In the genomic region with DNA sequence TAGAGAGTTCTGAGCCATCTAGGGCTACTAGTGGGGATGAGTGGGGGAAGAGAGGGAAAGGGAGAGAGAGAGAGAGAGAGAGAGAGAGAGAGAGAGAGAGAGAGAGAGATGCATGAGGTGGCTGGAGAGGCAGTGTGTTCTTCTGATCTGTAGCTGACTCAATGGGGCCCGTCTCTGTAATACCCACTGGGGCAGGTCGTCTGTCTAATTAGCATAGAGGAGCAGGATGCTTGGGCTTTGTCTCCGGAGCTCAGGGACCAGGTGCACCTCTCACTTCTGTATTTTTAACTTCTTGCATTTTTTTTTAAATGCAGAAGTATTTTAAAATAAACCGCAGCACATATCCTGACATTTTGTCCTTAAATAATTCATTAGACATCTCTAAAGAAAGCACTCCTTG, we compare ENCODE assay signal across 27 mouse cellular contexts. TPM values are rescaled to one million over a fixed set of nuclear protein-coding genes. Genes with fewer than 3 reads are reported as not detected.
A peak's percentile ranks its signal among the peaks of the same experiment; 100 is the strongest.
DNase-seq lines count a peak whose midpoint lies in the region; ATAC-seq and TF ChIP-seq lines count a peak whose summit lies in the region.
"Had no signal": no experiment of that assay in that cellular context is flagged by ENCODE, and none has a peak within 500 bp of the region (broad histone marks: within the 10 kb centered on the region; RNA-seq: fewer than 3 reads in every experiment).

No protein-coding gene starts in this region.

- intact Hi-C loops in gastrocnemius, adult 2 months (cut with DNase I) = no loop called here

- ATAC-seq in megakaryocyte progenitor cell, adult 5-6 weeks (replicated peaks; ENCODE audit: poor library complexity) = 0 out of 2 replicates have a peak, but pooled peaks have one; percentile 24
- ATAC-seq: activated CD4-positive, CD25-positive, alpha-beta regulatory T cell, adult 4 months; forebrain, embryonic 15.5 days; intestine, embryonic 15.5 days; Patski had no signal

- no peak overlapping the region for H3K4me3 ChIP-seq in bone marrow, adult 2 months (replicated peaks; ENCODE audit: control insufficient read depth, low read depth, low read length)
- no peak overlapping the region for H3K4me3 ChIP-seq in gastrocnemius, adult 2 months
- H3K4me3 ChIP-seq: embryonic facial prominence, embryonic 15.5 days; erythroblast, embryonic 14.5 days; forebrain, embryonic 10.5 days; forebrain, embryonic 15.5 days; heart, embryonic 10.5 days; intestine, embryonic 15.5 days had no signal

- peak overlapping the region; percentile 53 for H3K27ac ChIP-seq in bone marrow, adult 2 months (ENCODE audit: control insufficient read depth, insufficient read depth, low read depth, low read length, poor library complexity)
- no peak overlapping the region for H3K27ac ChIP-seq in gastrocnemius, adult 2 months
- H3K27ac ChIP-seq: embryonic facial prominence, embryonic 15.5 days; forebrain, embryonic 10.5 days; forebrain, embryonic 15.5 days; heart, embryonic 10.5 days; hindbrain, embryonic 14.5 days; intestine, embryonic 15.5 days had no signal

- no peak for TF ChIP-seq CTCF in bone marrow, adult 2 months (IDR thresholded peaks at IDR 0.05; ENCODE audit: control insufficient read depth, insufficient read depth, low read length)
- no peak for TF ChIP-seq CTCF in gastrocnemius, adult 2 months (IDR thresholded peaks at IDR 0.05)

- peak; percentile 75 to 78 for DNase-seq in spleen, postnatal 36 days (ENCODE audit: low spot score in 2 of 2)
- DNase-seq in spleen, postnatal 14 days (ENCODE audit: low spot score in 2 of 2) = no peak
- DNase-seq in gastrocnemius, adult 2 months = no peak
- DNase-seq in right cerebral cortex, postnatal 4 days = no peak
- no peak for DNase-seq in layer of hippocampus, adult 8-10 months (ENCODE audit: low spot score in 2 of 2)
- DNase-seq: adrenal gland, adult 2 months; adrenal gland, postnatal 25 days; cerebellum, adult 2 months; embryo, embryonic 11 days; gastrocnemius, postnatal 14 days; heart, postnatal 10 days; heart, postnatal 4 days had no signal

- WGBS in bone marrow, adult 2 months = 5% methylated on average over 4 of the region's 4 CpGs

- no peak for TF ChIP-seq POLR2A in bone marrow, adult 2 months (IDR thresholded peaks at IDR 0.05; ENCODE audit: borderline replicate concordance, control insufficient read depth, low read depth, low read length)

- H3K4me1 ChIP-seq in bone marrow, adult 2 months (ENCODE audit: control insufficient read depth, insufficient read depth, low read length) = peaks cover 2% of the 10 kb centered on the region
- H3K4me1 ChIP-seq: embryonic facial prominence, embryonic 15.5 days; forebrain, embryonic 15.5 days; intestine, embryonic 15.5 days had no signal

RNA-seq across cellular contexts. Expression of a gene that starts 18.2 kb away (rescaled TPM):
- polyA plus RNA-seq in bone marrow, adult 2 months (2011; ENCODE audit: insufficient read depth, insufficient read length, low replicate concordance, missing spikeins) = not detected in 2 replicates
- total RNA-seq in megakaryocyte progenitor cell, adult 5-6 weeks (2015) = not detected in 2 replicates
- not detected in 2 replicates for total RNA-seq in megakaryocyte progenitor cell, adult 5-6 weeks (2017)
- not detected for total RNA-seq in gastrocnemius, adult 2 months (2021)
- not detected for total RNA-seq in layer of hippocampus, adult 8-10 months (2022)
- total RNA-seq: adrenal gland, adult 2 months; adrenal gland, postnatal 25 days; gastrocnemius, postnatal 14 days; heart, postnatal 10 days; heart, postnatal 4 days had no signal
- polyA plus RNA-seq: activated CD4-positive, CD25-positive, alpha-beta regulatory T cell, adult 4 months; adrenal gland, adult 2 months; C2C12; embryonic facial prominence, embryonic 11.5 days; embryonic facial prominence, embryonic 15.5 days; forebrain, embryonic 10.5 days; forebrain, embryonic 15.5 days; heart, embryonic 10.5 days; heart, embryonic 14.5 days; hindbrain, embryonic 14.5 days; intestine, embryonic 15.5 days; Patski had no signal

RNA-seq across cellular contexts. Expression of a gene that starts 38.7 kb away (rescaled TPM):
- 4.3 and 10.2 TPM in 2 replicates for polyA plus RNA-seq in bone marrow, adult 2 months (2011; ENCODE audit: insufficient read depth, insufficient read length, low replicate concordance, missing spikeins)
- total RNA-seq in megakaryocyte progenitor cell, adult 5-6 weeks (2015) = 0.62 and 1.1 TPM in 2 replicates
- total RNA-seq in megakaryocyte progenitor cell, adult 5-6 weeks (2017) = 2.3 and 2.4 TPM in 2 replicates
- total RNA-seq in gastrocnemius, adult 2 months (2021) = under 1 TPM in 1 of 2 experiments, not detected in 1; 0.13 TPM
- total RNA-seq in layer of hippocampus, adult 8-10 months (2022) = not detected
- total RNA-seq: adrenal gland, adult 2 months; adrenal gland, postnatal 25 days; heart, postnatal 10 days; heart, postnatal 4 days had no signal
- polyA plus RNA-seq: activated CD4-positive, CD25-positive, alpha-beta regulatory T cell, adult 4 months; adrenal gland, adult 2 months; C2C12; cerebellum, adult 2 months; embryonic facial prominence, embryonic 11.5 days; embryonic facial prominence, embryonic 15.5 days; erythroblast, embryonic 14.5 days; forebrain, embryonic 10.5 days; forebrain, embryonic 15.5 days; gonadal fat pad, adult 2 months; heart, embryonic 10.5 days; heart, embryonic 14.5 days; hindbrain, embryonic 14.5 days; Patski had no signal

RNA-seq across cellular contexts. Expression of a gene that starts 59.7 kb away (rescaled TPM):
- polyA plus RNA-seq in bone marrow, adult 2 months (2011; ENCODE audit: insufficient read depth, insufficient read length, low replicate concordance, missing spikeins) = 3.3 and 8.2 TPM in 2 replicates
- total RNA-seq in megakaryocyte progenitor cell, adult 5-6 weeks (2015) = 1.0 and 2.3 TPM in 2 replicates
- total RNA-seq in megakaryocyte progenitor cell, adult 5-6 weeks (2017) = 2.8 and 3.9 TPM in 2 replicates
- not detected for total RNA-seq in gastrocnemius, adult 2 months (2021)
- total RNA-seq in layer of hippocampus, adult 8-10 months (2022) = under 1 TPM in 1 of 4 experiments, not detected in 3; 0.58 TPM
- total RNA-seq: adrenal gland, adult 2 months; adrenal gland, postnatal 25 days; gastrocnemius, postnatal 14 days; heart, postnatal 10 days; heart, postnatal 4 days had no signal
- polyA plus RNA-seq: activated CD4-positive, CD25-positive, alpha-beta regulatory T cell, adult 4 months; C2C12; embryonic facial prominence, embryonic 11.5 days; embryonic facial prominence, embryonic 15.5 days; erythroblast, embryonic 14.5 days; forebrain, embryonic 10.5 days; forebrain, embryonic 15.5 days; heart, embryonic 10.5 days; heart, embryonic 14.5 days; hindbrain, embryonic 14.5 days had no signal

Comparison
In these comparisons a context has a peak if more than half of its experiments do, and no peak if none do; other contexts are left out.
1. DNase-seq: peak in spleen, postnatal 36 days (2 of 2); none in spleen, postnatal 14 days (0 of 2), gastrocnemius, adult 2 months (single experiment), right cerebral cortex, postnatal 4 days (single experiment) and layer of hippocampus, adult 8-10 months (0 of 2).